Mouse (Mus musculus) bone marrow macrophage, adult 2 months (primary cell): ENCODE measurements around the gene Sec16b. TPM values are rescaled to one million over a fixed set of nuclear protein-coding genes. Genes with fewer than 3 reads are reported as not detected.

Experiments used
- H3K27ac ChIP-seq: 2 replicates; pipeline ENCODE4 v1.5.1; 2012; ENCODE audit warnings: low read depth, low read length; ENCODE audit not compliant: insufficient read depth
- H3K4me1 ChIP-seq: 2 replicates; pipeline ENCODE4 v1.6.1; 2012; ENCODE audit warnings: low read length; ENCODE audit not compliant: control insufficient read depth, insufficient read depth
- H3K4me3 ChIP-seq: 2 replicates; pipeline ENCODE4 v1.5.1; 2012; ENCODE audit warnings: mild to moderate bottlenecking, low read length, moderate library complexity; ENCODE audit not compliant: insufficient read depth
- CTCF ChIP-seq: IDR thresholded peaks from 2 replicates; pipeline ENCODE4 v1.5.1; 2012; ENCODE audit warnings: low read depth, mild to moderate bottlenecking, low read length, moderate library complexity
- POLR2A ChIP-seq: IDR thresholded peaks from 2 replicates; pipeline ENCODE4 v1.6.1; 2012; ENCODE audit warnings: mild to moderate bottlenecking, low read depth, low read length, borderline replicate concordance
- polyA plus RNA-seq: library from polyadenylated mRNA; stranded (reverse); fragments of >200 nt; gene quantifications from 2 replicates; pipeline ENCODE4 v1.2.4, GENCODE M21; 2012; ENCODE audit not compliant: missing spikeins, insufficient read depth, insufficient read length

Gene Sec16b
- polyA plus RNA-seq, 1 experiment, result 0.16 TPM

- Histone ChIP-seq H3K4me1 (no peaks in the 10 kb centered on the region), H3K4me3 (no peak overlapping the region), H3K27ac (no peak overlapping the region)
- TF ChIP-seq CTCF (no peak), POLR2A (no peak)
Observed at GRCm38 (mm10) chr1:157586556-157586955, 80.0 kb downstream of the Sec16b start.

- TF ChIP-seq POLR2A (no peak), CTCF (no peak)
- Histone ChIP-seq H3K4me3 (no peak overlapping the region), H3K27ac (no peak overlapping the region)
Observed at GRCm38 (mm10) chr1:157592039-157592438, 85.5 kb downstream of the Sec16b start.

GRCm38 (mm10) chr1:157594561-157594960, 88.0 kb downstream of the Sec16b start:
- H3K4me3 ChIP-seq, result no peak overlapping the region
- no peaks in the 10 kb centered on the region for H3K4me1 ChIP-seq
- no peak overlapping the region for H3K27ac ChIP-seq
- TF ChIP-seq CTCF (no peak), POLR2A (no peak)

More at GRCm38 (mm10) chr1:157592039-157592438, 85.5 kb downstream of the Sec16b start:
- no peaks in the 10 kb centered on the region for H3K4me1 ChIP-seq

GRCm38 (mm10) chr1:157595165-157595564, 88.6 kb downstream of the Sec16b start:
- no peak for TF ChIP-seq CTCF
- no peak for TF ChIP-seq POLR2A
- Histone ChIP-seq H3K4me3 (no peak overlapping the region), H3K27ac (no peak overlapping the region), H3K4me1 (no peaks in the 10 kb centered on the region)

GRCm38 (mm10) chr1:157604513-157604912, 98.0 kb downstream of the Sec16b start:
- no peak overlapping the region for H3K4me3 ChIP-seq
- no peak overlapping the region for H3K27ac ChIP-seq
- no peaks in the 10 kb centered on the region for H3K4me1 ChIP-seq
- no peak for TF ChIP-seq POLR2A
- no peak for TF ChIP-seq CTCF

Other genes starting within 250 kb of the Sec16b start
- 0.87 and 1.8 TPM in 2 replicates for gene Rasal2, start 94.1 kb upstream of the Sec16b start, polyA plus RNA-seq
- 8.8 and 9.9 TPM in 2 replicates for gene Cryzl2, start 48.2 kb upstream of the Sec16b start, polyA plus RNA-seq